ENCODE assay signal across 12 mouse cellular contexts in genomic region chr1:61372581-61372980, GRCm38 (mm10).
"Had no signal": no experiment of that assay in that cellular context is flagged by ENCODE, and none has a peak within 500 bp of the region (broad histone marks: within the 10 kb centered on the region; RNA-seq: fewer than 3 reads in every experiment).

No protein-coding gene starts in this region.

- H3K9ac ChIP-seq: limb, embryonic 12.5 days; lung, embryonic 15.5 days; neural tube, embryonic 15.5 days had no signal

- H3K4me3 ChIP-seq: layer of hippocampus, adult 2 months; limb, embryonic 12.5 days; lung, embryonic 15.5 days; midbrain, embryonic 10.5 days; myocyte; neural tube, embryonic 15.5 days had no signal

- H3K27ac ChIP-seq: layer of hippocampus, adult 2 months; limb, embryonic 12.5 days; lung, embryonic 15.5 days; midbrain, embryonic 10.5 days; neural tube, embryonic 15.5 days; stomach, postnatal 0 days had no signal

- H3K27me3 ChIP-seq: limb, embryonic 12.5 days; lung, embryonic 15.5 days; neural tube, embryonic 15.5 days had no signal

- H3K9me3 ChIP-seq: lung, embryonic 15.5 days; neural tube, embryonic 15.5 days had no signal

- H3K36me3 ChIP-seq: limb, embryonic 12.5 days; lung, embryonic 15.5 days; midbrain, embryonic 10.5 days; neural tube, embryonic 15.5 days had no signal

- H3K4me2 ChIP-seq: limb, embryonic 12.5 days; lung, embryonic 15.5 days; neural tube, embryonic 15.5 days had no signal

- DNase-seq: kidney, adult 11 months; kidney, postnatal 10 days; kidney, postnatal 4 days; midbrain, embryonic 14.5 days; thymus, postnatal 4 days had no signal
